Mouse (Mus musculus) myocyte (in vitro differentiated cells): ENCODE data around the gene Igf2bp3.

Experiments used
- CEBPB ChIP-seq: IDR thresholded peaks from 2 replicates; pipeline ENCODE4 v1.6.1; 2011; ENCODE audit warnings: mild to moderate bottlenecking, moderate library complexity; ENCODE audit not compliant: poor library complexity, insufficient read depth, severe bottlenecking
- E2F4 ChIP-seq: IDR thresholded peaks from one replicate; pipeline ENCODE4 v1.6.1; 2011; ENCODE audit warnings: mild to moderate bottlenecking, control low read depth, moderate library complexity; ENCODE audit not compliant: insufficient read depth
- MAX ChIP-seq: IDR thresholded peaks from one replicate; pipeline ENCODE4 v1.6.1; 2011; ENCODE audit warnings: low read depth, mild to moderate bottlenecking, control low read depth
- POLR2A ChIP-seq: IDR thresholded peaks from one replicate; pipeline ENCODE4 v1.6.1; 2011; ENCODE audit warnings: low read depth, mild to moderate bottlenecking, control low read depth, moderate library complexity; ENCODE audit not compliant: insufficient read length
- POLR2AphosphoS2 ChIP-seq: IDR thresholded peaks from one replicate; pipeline ENCODE4 v1.6.1; 2011; ENCODE audit warnings: low read depth, control low read depth; ENCODE audit not compliant: insufficient read length
- REST ChIP-seq: IDR thresholded peaks from one replicate; pipeline ENCODE4 v1.6.1; 2011; ENCODE audit warnings: mild to moderate bottlenecking, control low read depth, moderate library complexity; ENCODE audit not compliant: insufficient read depth, insufficient read length
- TCF12 ChIP-seq: IDR thresholded peaks from one replicate; pipeline ENCODE4 v1.6.1; 2011; ENCODE audit warnings: mild to moderate bottlenecking, control low read depth; ENCODE audit not compliant: poor library complexity, insufficient read depth, severe bottlenecking
- USF1 ChIP-seq: IDR thresholded peaks from one replicate; pipeline ENCODE4 v1.6.1; 2011; ENCODE audit warnings: low read depth, mild to moderate bottlenecking, control low read depth, moderate library complexity

- TF ChIP-seq POLR2A (no peak), E2F4 (no peak), POLR2AphosphoS2 (no peak), CEBPB (no peak), REST (no peak), USF1 (no peak), MAX (no peak), TCF12 (no peak)
These were observed 82.2 kb downstream of the Igf2bp3 start for GRCm38 (mm10) chr6:49132352-49133090.
